Mouse (Mus musculus): ENCODE measurements around the gene Nkx1-1. TPM values are rescaled to one million over a fixed set of nuclear protein-coding genes. Genes with fewer than 3 reads are reported as not detected.
A peak's percentile ranks its signal among the peaks of the same experiment; 100 is the strongest.

Nkx1-1 gene
- total RNA-seq, 2 experiments from 2014 or later, result not detected

GRCm38 (mm10) chr5:33400819-33401218 lies 33.0 kb downstream of the Nkx1-1 start:
- DNase-seq, result no peak

- DNase-seq, result no peak
Measured at GRCm38 (mm10) chr5:33396828-33397227, 36.9 kb downstream of the Nkx1-1 start.

GRCm38 (mm10) chr5:33395693-33396092 lies 38.1 kb downstream of the Nkx1-1 start:
- DNase-seq, result no peak

GRCm38 (mm10) chr5:33393803-33394202 lies 40.0 kb downstream of the Nkx1-1 start:
- peak; percentile 84 for DNase-seq

GRCm38 (mm10) chr5:33387550-33387949 lies 46.2 kb downstream of the Nkx1-1 start:
- no peak for DNase-seq

Other genes starting within 250 kb of the Nkx1-1 start
- gene Spon2, start 215.5 kb downstream of the Nkx1-1 start, total RNA-seq (2021), result 10 to 100 TPM; 56.8 to 62.9 TPM
- gene Ctbp1, start 159.0 kb downstream of the Nkx1-1 start, total RNA-seq (2021), result 100 to 1,000 TPM; 264 to 274 TPM
- gene Maea, start 98.5 kb downstream of the Nkx1-1 start, total RNA-seq (2021), result 100 to 1,000 TPM; 148 to 159 TPM
- gene Uvssa, start 55.4 kb downstream of the Nkx1-1 start, total RNA-seq (2021), result 1 to 10 TPM; 6.3 to 6.7 TPM
- 10 to 100 TPM; 27.3 to 31.4 TPM for gene Fam53a, start 195.7 kb upstream of the Nkx1-1 start, total RNA-seq (2021)
- 1 to 10 TPM; 1.2 to 1.5 TPM for gene Gm9903, start 195.9 kb upstream of the Nkx1-1 start, total RNA-seq (2021)
- 10 to 100 TPM; 33.4 to 41.5 TPM for gene Slbp, start 218.6 kb upstream of the Nkx1-1 start, total RNA-seq (2021)
- 10 to 100 TPM; 53.3 to 56.9 TPM for gene Tacc3, start 224.2 kb upstream of the Nkx1-1 start, total RNA-seq (2021)
- 10 to 100 TPM; 16.0 to 19.2 TPM for gene Tmem129, start 224.4 kb upstream of the Nkx1-1 start, total RNA-seq (2021)

Data from heart, postnatal 4 days (tissue).